Mouse (Mus musculus) megakaryocyte, adult 5-6 weeks (primary cell): ENCODE results near the gene Ppfia1. TPM values are rescaled to one million over a fixed set of nuclear protein-coding genes. Genes with fewer than 3 reads are reported as not detected.

Experiments
- ATAC-seq: 2 replicates; pipeline ENCODE4 v1.8.0; 2016; ENCODE audit warnings: mild to moderate bottlenecking, inconsistent platforms; ENCODE audit not compliant: poor library complexity, severe bottlenecking
- total RNA-seq, 2 experiments: library from RNA; stranded (forward) in 1 of 2; stranded (reverse) in 1 of 2; fragments of 153-499, 151-499 nt in 1 of 2; fragments of 221-1000, 200-1000 nt in 1 of 2; gene quantifications; 2 replicates each; pipeline versions ENCODE4 v1.2.3 to v1.2.4; 2015 to 2017

Ppfia1 gene
- total RNA-seq, 2 experiments from 2014 or later = 37.9 to 47.8 TPM

- ATAC-seq = peak; percentile 29
These were observed 60.6 kb downstream of the Ppfia1 start for GRCm38 (mm10) chr7:144492931-144493330.

- ATAC-seq = no peak
These were observed 63.2 kb downstream of the Ppfia1 start for GRCm38 (mm10) chr7:144490201-144490873.

- no peak for ATAC-seq
These were observed 64.3 kb downstream of the Ppfia1 start for GRCm38 (mm10) chr7:144489067-144489774.

- ATAC-seq = no peak
These were observed 73.2 kb downstream of the Ppfia1 start for GRCm38 (mm10) chr7:144480314-144480713.

- no peak for ATAC-seq
These were observed 74.0 kb downstream of the Ppfia1 start for GRCm38 (mm10) chr7:144479569-144479968.

- no peak for ATAC-seq
These were observed 77.8 kb downstream of the Ppfia1 start for GRCm38 (mm10) chr7:144475741-144476140.

- ATAC-seq = no peak
These were observed 80.0 kb downstream of the Ppfia1 start for GRCm38 (mm10) chr7:144473486-144473885.

GRCm38 (mm10) chr7:144471103-144471502 lies 82.4 kb downstream of the Ppfia1 start:
- ATAC-seq = peak; percentile 52

GRCm38 (mm10) chr7:144470545-144471059 lies 82.9 kb downstream of the Ppfia1 start, which contains the start of gene Cttn:
Cttn (minus strand) TSS chr7:144471009.
- ATAC-seq = peak; percentile 22; the same call in 1 of the 2 replicates

GRCm38 (mm10) chr7:144469908-144470544 lies 83.5 kb downstream of the Ppfia1 start:
- ATAC-seq = no peak

GRCm38 (mm10) chr7:144469181-144469641 lies 84.3 kb downstream of the Ppfia1 start:
- ATAC-seq = no peak

GRCm38 (mm10) chr7:144468741-144469140 lies 84.8 kb downstream of the Ppfia1 start:
- no peak for ATAC-seq

GRCm38 (mm10) chr7:144462577-144462976 lies 91.0 kb downstream of the Ppfia1 start:
- no peak for ATAC-seq

- no peak for ATAC-seq
These were observed 92.2 kb downstream of the Ppfia1 start for GRCm38 (mm10) chr7:144461246-144461902.

- ATAC-seq = no peak
These were observed 94.6 kb downstream of the Ppfia1 start for GRCm38 (mm10) chr7:144458881-144459280.

GRCm38 (mm10) chr7:144450661-144451060 lies 102.9 kb downstream of the Ppfia1 start:
- no peak for ATAC-seq

GRCm38 (mm10) chr7:144449637-144450570 lies 103.6 kb downstream of the Ppfia1 start:
- no peak for ATAC-seq

- no peak for ATAC-seq
These were observed 105.3 kb downstream of the Ppfia1 start for GRCm38 (mm10) chr7:144448186-144448585.

- peak; percentile 88 for ATAC-seq
These were observed 106.4 kb downstream of the Ppfia1 start for GRCm38 (mm10) chr7:144447146-144447545.

GRCm38 (mm10) chr7:144444788-144445187 lies 108.7 kb downstream of the Ppfia1 start:
- ATAC-seq = no peak
